Mouse (Mus musculus) lung, embryonic 16.5 days (tissue): ENCODE data around the gene Zkscan14. TPM values are rescaled to one million over a fixed set of nuclear protein-coding genes. Genes with fewer than 3 reads are reported as not detected.
"Not testable (repeated sequence)": the region's sequence is repeated elsewhere in the genome, so short reads cannot be mapped to it uniquely, and the experiment has no call there.

Experiments
- ATAC-seq: fragments of 200-750 bp; cut with Nextera tagmentation; 2 replicates; pipeline ENCODE4 v1.8.0; 2017; ENCODE audit warnings: low read depth, mild to moderate bottlenecking, moderate library complexity
- H3K27ac ChIP-seq: fragments of 300-500 bp; sonication (generic); 2 replicates; pipeline ENCODE4 v1.5.1; 2014; ENCODE audit warnings: mild to moderate bottlenecking, control low read depth, low read length
- H3K27me3 ChIP-seq: fragments of 300-500 bp; sonication (generic); 2 replicates; pipeline ENCODE4 v1.6.1; 2014; ENCODE audit warnings: low read depth, low read length, mixed read lengths; ENCODE audit not compliant: control insufficient read depth, insufficient read depth
- H3K36me3 ChIP-seq: fragments of 300-500 bp; sonication (generic); 2 replicates; pipeline ENCODE4 v1.6.1; 2014; ENCODE audit warnings: low read length; ENCODE audit not compliant: control insufficient read depth, insufficient read depth
- H3K4me1 ChIP-seq: fragments of 300-500 bp; sonication (generic); replicated peaks from 2 replicates; pipeline ENCODE4 v1.6.1; 2014; ENCODE audit warnings: low read length, mixed read lengths; ENCODE audit not compliant: control insufficient read depth, insufficient read depth
- H3K4me2 ChIP-seq: fragments of 300-500 bp; sonication (generic); 2 replicates; pipeline ENCODE4 v1.6.1; 2014; ENCODE audit warnings: low read depth, low read length, control low read depth
- H3K4me3 ChIP-seq: fragments of 300-500 bp; sonication (generic); 2 replicates; pipeline ENCODE4 v1.5.1; 2014; ENCODE audit warnings: mild to moderate bottlenecking, low read length, control low read depth
- H3K9ac ChIP-seq: fragments of 300-500 bp; sonication (generic); 2 replicates; pipeline ENCODE4 v1.6.1; 2014; ENCODE audit warnings: low read length, control low read depth
- H3K9me3 ChIP-seq: fragments of 300-500 bp; sonication (generic); 2 replicates; pipeline ENCODE4 v1.6.1; 2016; ENCODE audit warnings: low read length; ENCODE audit not compliant: control insufficient read depth
- WGBS: fragments of 180-500 bp; shearing (Covaris S2); extraction: QIAGEN DNeasy Blood & Tissue Kit; methylation state at CpG from one replicate; pipeline ENCODE4 v1.1.7; 2014; 5-methylcytosine and 5-hydroxymethylcytosine counted together
- polyA plus RNA-seq: library from polyadenylated mRNA; unstranded; fragments of >200 nt; fragmentation: Nextera tagmentation; extraction: Ambion mirVana; gene quantifications from 2 replicates; pipeline ENCODE4 v1.2.1, GENCODE M21; 2015

Gene Zkscan14
- polyA plus RNA-seq, 1 experiment from 2014 or later: 9.4 TPM

DNA sequence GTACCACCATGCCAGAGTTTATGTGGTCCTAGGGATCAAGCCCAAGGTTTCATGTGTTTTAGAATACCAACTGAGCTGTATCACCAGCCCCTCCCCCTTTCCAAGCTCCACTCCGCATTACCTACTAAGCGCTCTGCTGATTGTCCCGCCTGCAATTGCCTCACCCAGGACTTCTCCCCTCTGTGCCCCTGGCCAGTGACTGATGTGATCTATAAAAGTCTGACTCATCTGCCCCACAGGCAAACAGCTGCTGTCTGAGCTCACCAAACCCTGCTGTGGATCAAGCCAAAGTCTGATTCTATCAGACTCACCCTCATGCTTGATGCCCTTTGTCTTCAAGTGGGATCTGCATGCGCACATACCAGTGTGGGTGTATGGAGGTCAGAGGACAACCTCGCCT, 21.2 kb upstream of the Zkscan14 start:
- H3K4me2 ChIP-seq: no peak overlapping the region
- no peak overlapping the region for H3K9ac ChIP-seq
- WGBS: 84% methylated on average over 5 of the region's 5 CpGs
- H3K4me1 ChIP-seq: no peaks in the 10 kb centered on the region
- no peak overlapping the region for H3K27ac ChIP-seq
- ATAC-seq: no peak
- peaks cover 19% of the 10 kb centered on the region for H3K36me3 ChIP-seq
- no peak overlapping the region for H3K4me3 ChIP-seq
- H3K9me3 ChIP-seq: no peaks in the 10 kb centered on the region
- H3K27me3 ChIP-seq: no peaks in the 10 kb centered on the region

DNA sequence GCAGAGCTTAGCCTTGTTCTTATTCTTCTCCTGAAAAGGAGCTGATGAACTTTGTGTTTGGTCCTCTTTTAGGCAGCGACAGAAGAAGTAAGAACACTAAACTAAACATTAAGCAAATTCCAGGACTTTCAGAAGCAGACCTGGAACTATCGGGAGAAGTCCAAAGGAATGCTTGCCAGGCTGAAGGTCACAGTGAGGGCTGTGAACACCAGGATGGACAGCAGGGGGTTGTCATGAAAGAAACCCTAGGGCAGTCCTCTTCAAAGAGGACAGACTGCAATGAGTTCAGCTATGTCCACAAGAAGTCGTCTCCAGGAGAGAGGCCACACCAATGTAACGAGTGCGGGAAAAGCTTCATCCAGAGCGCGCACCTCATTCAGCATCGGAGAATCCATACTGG, 18.3 kb upstream of the Zkscan14 start:
- H3K4me1 ChIP-seq: no peaks in the 10 kb centered on the region
- no peak for ATAC-seq
- 94% methylated on average over 8 of the region's 8 CpGs for WGBS
- no peak overlapping the region for H3K4me3 ChIP-seq
- H3K27me3 ChIP-seq: no peaks in the 10 kb centered on the region
- H3K4me2 ChIP-seq: no peak overlapping the region
- H3K9ac ChIP-seq: no peak overlapping the region
- H3K36me3 ChIP-seq: peaks cover 21% of the 10 kb centered on the region
- H3K9me3 ChIP-seq: no peaks in the 10 kb centered on the region
- H3K27ac ChIP-seq: no peak overlapping the region

DNA sequence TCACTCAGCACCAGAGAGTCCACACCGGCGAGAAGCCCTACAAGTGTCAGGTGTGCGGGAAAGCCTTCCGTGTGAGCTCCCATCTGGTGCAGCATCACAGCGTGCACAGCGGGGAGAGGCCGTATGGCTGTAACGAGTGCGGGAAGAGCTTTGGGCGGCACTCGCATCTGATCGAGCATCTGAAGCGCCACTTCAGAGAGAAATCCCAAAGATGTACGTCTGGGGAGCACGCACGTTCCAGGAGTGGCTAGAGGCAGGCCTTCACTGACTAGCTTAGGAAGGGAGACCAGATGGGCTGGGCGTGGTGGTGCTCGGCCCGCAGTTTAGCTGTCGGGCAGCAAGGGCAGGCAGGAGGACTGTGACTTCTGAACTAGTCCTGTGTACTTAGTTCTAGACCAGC, 17.0 kb upstream of the Zkscan14 start:
- 95% methylated on average over 20 of the region's 20 CpGs for WGBS

DNA sequence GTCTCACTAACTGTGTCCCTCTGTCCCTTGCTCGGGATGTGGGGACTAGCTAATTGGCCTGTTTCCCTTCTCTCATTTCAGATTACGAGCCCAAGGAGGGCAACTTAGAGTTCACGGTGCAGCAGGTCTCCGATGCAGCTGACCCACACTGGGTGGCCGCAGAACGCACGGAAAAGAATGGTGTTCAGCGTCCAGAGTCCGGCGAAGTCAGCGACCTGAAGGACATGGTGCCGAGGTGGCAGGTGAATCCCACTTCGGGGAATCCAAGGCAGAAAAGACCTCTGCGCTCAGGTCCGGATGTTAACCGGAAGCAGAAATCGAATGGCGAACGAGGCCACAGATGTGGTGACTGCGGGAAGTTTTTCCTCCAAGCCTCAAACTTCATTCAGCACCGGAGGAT, 16.5 kb upstream of the Zkscan14 start:
- whole genome bisulfite sequencing: 94% methylated on average over 21 of the region's 21 CpGs
- Histone ChIP-seq H3K4me3 (no peak overlapping the region), H3K4me2 (no peak overlapping the region), H3K36me3 (peaks cover 29% of the 10 kb centered on the region), H3K27me3 (no peaks in the 10 kb centered on the region), H3K9ac (no peak overlapping the region), H3K27ac (no peak overlapping the region), H3K4me1 (no peaks in the 10 kb centered on the region), H3K9me3 (no peaks in the 10 kb centered on the region)
- ATAC-seq: no peak

More for the DNA sequence above, 17.0 kb upstream of the Zkscan14 start:
- no peaks in the 10 kb centered on the region for H3K27me3 ChIP-seq
- no peak overlapping the region for H3K4me3 ChIP-seq
- H3K9me3 ChIP-seq: no peaks in the 10 kb centered on the region
- H3K9ac ChIP-seq: no peak overlapping the region
- H3K36me3 ChIP-seq: peaks cover 24% of the 10 kb centered on the region
- H3K4me1 ChIP-seq: no peaks in the 10 kb centered on the region
- no peak overlapping the region for H3K4me2 ChIP-seq
- no peak for ATAC-seq
- H3K27ac ChIP-seq: no peak overlapping the region

DNA sequence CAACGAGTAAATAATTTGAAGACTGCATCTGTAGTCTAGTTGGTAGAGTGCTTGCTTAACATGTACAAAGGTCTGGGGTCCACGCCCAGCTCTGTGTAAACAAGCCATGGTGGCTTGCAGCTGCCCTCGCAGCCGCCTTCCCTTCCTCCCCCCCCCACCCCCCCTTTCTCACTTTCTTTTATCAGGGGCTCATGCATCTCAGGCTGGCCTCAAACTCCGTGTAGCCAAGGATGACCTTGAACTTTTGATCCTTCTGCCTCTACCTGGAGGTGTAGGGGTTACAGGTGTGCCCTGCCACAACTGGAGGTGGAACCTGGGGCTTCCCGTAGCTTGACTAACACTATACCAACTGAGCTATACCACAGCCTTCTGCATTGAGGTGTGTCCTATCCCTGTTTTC, 16.1 kb upstream of the Zkscan14 start:
- Histone ChIP-seq H3K9me3 (no peaks in the 10 kb centered on the region), H3K9ac (no peak overlapping the region), H3K36me3 (peaks cover 32% of the 10 kb centered on the region), H3K4me1 (no peaks in the 10 kb centered on the region), H3K4me2 (no peak overlapping the region), H3K27me3 (no peaks in the 10 kb centered on the region), H3K27ac (no peak overlapping the region), H3K4me3 (no peak overlapping the region)
- ATAC-seq: no peak
- 60% methylated on average over 6 of the region's 6 CpGs for WGBS

DNA sequence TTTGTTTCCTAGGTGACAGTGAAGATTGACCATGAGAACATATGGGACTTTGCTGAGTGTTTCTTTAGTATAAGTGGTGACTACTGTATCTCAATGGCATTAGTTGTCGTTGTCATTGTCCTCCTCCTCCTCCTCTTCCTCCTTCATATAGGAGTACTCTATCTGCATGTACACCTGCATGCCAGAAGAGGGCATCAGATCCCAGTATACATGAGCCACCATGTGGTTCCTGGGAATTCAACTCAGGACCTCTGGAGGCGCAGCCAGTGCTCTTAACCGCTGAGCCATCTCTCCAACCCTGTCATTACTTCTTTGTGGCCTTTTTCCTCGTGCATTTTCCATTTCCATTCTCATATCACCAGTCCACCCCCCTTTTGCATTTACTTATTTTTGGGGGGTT, 13.0 kb upstream of the Zkscan14 start:
- 60% methylated on average over 4 of the region's 4 CpGs for WGBS
- H3K36me3 ChIP-seq: peaks cover 35% of the 10 kb centered on the region

DNA sequence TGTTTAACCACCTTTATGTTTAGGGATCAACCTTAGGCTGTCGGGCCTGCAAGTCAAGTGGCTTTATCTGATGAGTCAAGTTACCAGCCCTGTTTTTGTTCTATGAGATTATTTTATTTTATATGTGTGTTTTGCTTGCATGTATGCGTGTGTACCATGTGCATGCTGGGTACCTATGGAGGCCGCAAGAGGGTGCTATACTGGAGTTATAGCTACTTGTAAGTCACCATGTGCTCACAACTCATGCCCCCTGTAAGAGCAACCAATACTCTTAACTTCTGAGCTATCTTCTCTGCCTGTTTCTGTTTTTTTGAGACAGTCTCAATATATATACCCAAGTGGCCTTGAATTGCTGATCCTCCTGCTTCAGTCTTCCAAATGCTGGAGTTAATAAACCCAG, 11.8 kb upstream of the Zkscan14 start:
- 86% methylated on average over 3 of the region's 3 CpGs for WGBS
- H3K36me3 ChIP-seq: peaks cover 33% of the 10 kb centered on the region
- no peak for ATAC-seq

More for the DNA sequence above, 13.0 kb upstream of the Zkscan14 start:
- H3K4me3 ChIP-seq: no peak overlapping the region
- ATAC-seq: no peak
- no peaks in the 10 kb centered on the region for H3K4me1 ChIP-seq
- no peaks in the 10 kb centered on the region for H3K9me3 ChIP-seq
- H3K27me3 ChIP-seq: no peaks in the 10 kb centered on the region
- H3K4me2 ChIP-seq: no peak overlapping the region
- H3K27ac ChIP-seq: no peak overlapping the region
- no peak overlapping the region for H3K9ac ChIP-seq

DNA sequence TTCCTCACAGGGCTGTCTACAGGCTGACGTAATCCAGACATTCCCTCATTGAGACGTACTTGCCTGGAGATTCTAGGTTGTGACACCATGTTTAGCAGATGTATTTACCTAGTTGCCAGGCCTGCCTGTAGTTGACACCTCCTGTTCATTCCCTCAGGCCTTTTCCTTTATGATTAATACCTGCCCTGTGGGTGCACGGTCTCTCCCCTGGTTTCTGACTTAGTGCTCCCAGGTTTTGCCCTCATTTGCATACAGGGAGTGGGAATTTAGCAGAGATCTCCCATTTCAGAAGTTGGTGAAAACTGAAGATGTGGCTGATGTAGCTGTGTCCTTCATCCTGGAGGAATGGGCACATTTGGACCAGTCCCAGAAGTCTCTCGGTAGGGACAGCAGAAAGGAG, 10.5 kb upstream of the Zkscan14 start:
- H3K9ac ChIP-seq: no peak overlapping the region
- H3K27ac ChIP-seq: no peak overlapping the region
- no peak overlapping the region for H3K4me2 ChIP-seq
- ATAC-seq: no peak
- no peak overlapping the region for H3K4me3 ChIP-seq
- no peaks in the 10 kb centered on the region for H3K9me3 ChIP-seq
- no peaks in the 10 kb centered on the region for H3K4me1 ChIP-seq
- peaks cover 32% of the 10 kb centered on the region for H3K36me3 ChIP-seq
- H3K27me3 ChIP-seq: no peaks in the 10 kb centered on the region
- 84% methylated on average over 4 of the region's 4 CpGs for WGBS

More for the DNA sequence above, 11.8 kb upstream of the Zkscan14 start:
- H3K9ac ChIP-seq: no peak overlapping the region
- H3K27me3 ChIP-seq: no peaks in the 10 kb centered on the region
- no peak overlapping the region for H3K4me3 ChIP-seq
- no peak overlapping the region for H3K4me2 ChIP-seq
- no peaks in the 10 kb centered on the region for H3K9me3 ChIP-seq
- no peaks in the 10 kb centered on the region for H3K4me1 ChIP-seq
- no peak overlapping the region for H3K27ac ChIP-seq

DNA sequence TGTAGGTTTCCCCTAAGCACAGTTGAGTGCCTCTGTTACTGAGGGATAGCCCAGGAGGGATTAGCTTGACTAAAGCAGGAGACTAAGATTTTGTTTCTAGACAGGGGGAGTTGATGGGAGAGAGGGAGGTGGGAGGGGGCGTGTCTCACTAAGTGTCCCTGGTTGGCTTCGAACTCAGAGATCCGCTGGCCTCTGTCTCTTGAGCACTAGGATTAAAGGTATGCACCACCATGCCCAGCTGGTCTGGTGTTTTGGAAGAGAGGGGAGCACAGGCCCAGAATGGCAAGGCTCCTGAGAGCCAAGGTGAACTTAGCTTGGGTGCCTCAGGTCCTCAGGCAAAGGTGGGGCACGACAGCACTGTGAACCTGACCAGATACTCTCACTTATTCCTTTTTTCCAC, 9.7 kb upstream of the Zkscan14 start:
- no peaks in the 10 kb centered on the region for H3K27me3 ChIP-seq
- H3K36me3 ChIP-seq: peaks cover 32% of the 10 kb centered on the region
- no peak for ATAC-seq
- H3K9ac ChIP-seq: no peak overlapping the region
- H3K4me1 ChIP-seq: no peaks in the 10 kb centered on the region
- no peak overlapping the region for H3K4me2 ChIP-seq
- H3K4me3 ChIP-seq: no peak overlapping the region
- 96% methylated on average over 4 of the region's 4 CpGs for WGBS
- no peaks in the 10 kb centered on the region for H3K9me3 ChIP-seq
- H3K27ac ChIP-seq: no peak overlapping the region

DNA sequence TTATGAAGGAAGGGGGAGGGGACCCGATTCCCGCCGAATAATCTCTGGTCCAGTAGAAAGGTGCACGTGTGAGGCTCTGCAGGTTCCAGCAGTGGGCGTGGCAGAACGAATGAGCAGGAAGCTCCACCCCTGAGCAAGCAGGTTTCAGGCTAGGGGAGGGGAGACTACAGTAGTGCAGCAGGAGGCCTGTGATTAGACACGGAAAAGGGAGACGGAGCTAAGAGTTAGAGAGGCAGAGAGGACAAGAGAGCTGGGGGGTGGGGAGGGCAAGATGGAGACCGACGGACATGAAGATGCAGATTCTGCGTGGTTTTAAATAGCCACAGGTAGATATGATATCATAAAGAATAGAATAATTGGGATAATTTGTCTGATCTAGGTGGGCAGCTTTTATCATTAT, 6.7 kb upstream of the Zkscan14 start:
- 36% methylated on average over 11 of the region's 11 CpGs for WGBS
- H3K36me3 ChIP-seq: peaks cover 25% of the 10 kb centered on the region
- H3K4me2 ChIP-seq, ATAC-seq, H3K27me3 ChIP-seq, H3K9ac ChIP-seq, H3K9me3 ChIP-seq, H3K4me3 ChIP-seq, H3K27ac ChIP-seq: not testable (repeated sequence)
- H3K4me1 ChIP-seq: peaks cover 10% of the 10 kb centered on the region
